Mouse (Mus musculus): ENCODE measurements at regions not wholly inside any gene's neighbourhood (a gene's known extent, or its start where the extent isn't known, plus 50 kb on each side); places are given as distances from the start of the nearest gene placed in this dataset.

GRCm38 (mm10) chr13:11347787-11348501, 758.8 kb downstream of the Ryr2 start:
- TF ChIP-seq POLR2A (IDR thresholded peaks at IDR 0.05; ENCODE audit: insufficient read length, low read depth) (no peak), CEBPB (IDR thresholded peaks at IDR 0.05; ENCODE audit: insufficient read depth, poor library complexity, severe bottlenecking) (no peak), USF1 (IDR thresholded peaks at IDR 0.05; ENCODE audit: low read depth) (no peak), REST (IDR thresholded peaks at IDR 0.05; ENCODE audit: insufficient read depth, insufficient read length) (no peak), MYOG (IDR thresholded peaks at IDR 0.05; ENCODE audit: control insufficient read depth in 1 of 3, insufficient read depth in 1 of 3, insufficient read length in 2 of 3, low read depth in 2 of 3) (no peak), TCF3 (IDR thresholded peaks at IDR 0.05; ENCODE audit: insufficient read length, low read depth) (no peak), E2F4 (IDR thresholded peaks at IDR 0.05; ENCODE audit: insufficient read depth) (no peak), SRF (IDR thresholded peaks at IDR 0.05; ENCODE audit: control insufficient read depth, insufficient read length, low read depth) (no peak), MYOD1 (IDR thresholded peaks at IDR 0.05; ENCODE audit: control insufficient read depth in 1 of 3, insufficient read length in 2 of 3, low read depth in 2 of 3) (no peak), TCF12 (IDR thresholded peaks at IDR 0.05; ENCODE audit: insufficient read depth, poor library complexity, severe bottlenecking) (no peak)
